Mouse (Mus musculus): ENCODE measurements around the gene Peg3.
"Not testable (repeated sequence)": the region's sequence is repeated elsewhere in the genome, so short reads cannot be mapped to it uniquely, and the experiment has no call there.

The Peg3 gene

DNA sequence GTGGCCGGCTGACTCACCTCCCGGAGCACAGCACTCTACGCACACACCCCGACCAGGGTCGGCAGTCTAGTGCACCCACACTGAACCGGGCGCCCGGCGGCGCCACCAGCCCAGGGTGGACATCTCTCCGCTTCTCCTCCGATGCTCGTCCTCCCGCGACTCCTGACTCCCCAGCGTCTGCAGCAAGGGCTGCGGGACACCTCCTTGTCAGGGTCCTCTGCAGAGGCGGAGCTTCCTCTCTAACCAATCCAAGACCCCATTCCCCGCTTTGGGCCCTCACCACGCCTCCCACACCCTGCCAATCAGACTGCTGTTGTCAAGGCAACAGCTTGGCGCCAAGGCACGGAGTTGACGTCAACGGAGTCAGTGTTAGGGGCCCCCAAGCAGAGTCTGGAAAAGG lies at the start of gene Peg3, which contains the start of gene Usp29:
Gene Peg3 (minus strand): TSS at position 191 of the 400 bp plus-strand sequence.
Gene Usp29 (plus strand): TSS at position 338 of the 400 bp plus-strand sequence.
- DNase-seq (ENCODE audit: low spot score) = peak; percentile 61

- no peak for DNase-seq (ENCODE audit: low spot score)
Observed at GRCm38 (mm10) chr7:6779172-6779571, 48.9 kb upstream of the Peg3 start.

DNA sequence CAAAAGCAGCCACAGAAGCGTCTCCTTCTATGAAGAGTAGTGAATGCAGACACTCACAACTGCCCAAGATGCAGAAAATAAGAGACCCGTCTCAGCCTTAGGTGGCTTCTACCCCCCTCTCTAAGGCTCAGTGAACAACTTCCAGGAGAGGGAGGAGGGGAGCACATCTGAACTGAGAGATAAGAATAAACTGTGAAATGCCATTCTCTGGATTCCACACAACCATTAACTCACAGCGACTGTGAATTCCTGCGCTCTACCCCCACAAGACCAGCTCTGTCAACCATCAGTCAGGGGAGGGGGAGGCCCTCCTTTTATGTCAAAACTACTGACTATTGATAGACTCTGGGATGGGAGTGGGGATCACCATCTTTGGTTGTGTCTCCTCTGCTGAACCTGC lies 47.5 kb upstream of the Peg3 start:
- no peak for DNase-seq (ENCODE audit: low spot score)

DNA sequence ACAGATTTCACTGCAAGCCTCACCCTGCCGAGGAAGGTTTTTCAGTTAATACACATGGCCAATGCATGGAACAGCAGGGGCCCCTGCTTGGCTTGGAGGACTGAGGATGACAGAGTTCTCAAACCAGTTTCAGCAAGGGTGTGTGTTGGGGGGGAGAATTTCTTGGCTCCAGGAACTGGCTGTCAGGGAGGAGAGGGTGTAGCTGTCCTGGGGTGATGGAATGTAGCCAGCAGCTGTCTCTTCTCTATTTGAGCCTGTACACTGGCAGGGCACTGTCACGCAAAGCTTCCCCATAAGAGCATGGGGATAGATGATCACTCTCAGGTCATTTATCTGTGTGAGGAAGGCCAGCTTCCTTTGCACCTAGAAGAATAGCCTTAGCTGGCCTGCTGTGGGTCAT lies 46.9 kb upstream of the Peg3 start:
- no peak for DNase-seq (ENCODE audit: low spot score)

GRCm38 (mm10) chr7:6776314-6777059 lies 46.3 kb upstream of the Peg3 start:
- DNase-seq (ENCODE audit: low spot score) = no peak

DNA sequence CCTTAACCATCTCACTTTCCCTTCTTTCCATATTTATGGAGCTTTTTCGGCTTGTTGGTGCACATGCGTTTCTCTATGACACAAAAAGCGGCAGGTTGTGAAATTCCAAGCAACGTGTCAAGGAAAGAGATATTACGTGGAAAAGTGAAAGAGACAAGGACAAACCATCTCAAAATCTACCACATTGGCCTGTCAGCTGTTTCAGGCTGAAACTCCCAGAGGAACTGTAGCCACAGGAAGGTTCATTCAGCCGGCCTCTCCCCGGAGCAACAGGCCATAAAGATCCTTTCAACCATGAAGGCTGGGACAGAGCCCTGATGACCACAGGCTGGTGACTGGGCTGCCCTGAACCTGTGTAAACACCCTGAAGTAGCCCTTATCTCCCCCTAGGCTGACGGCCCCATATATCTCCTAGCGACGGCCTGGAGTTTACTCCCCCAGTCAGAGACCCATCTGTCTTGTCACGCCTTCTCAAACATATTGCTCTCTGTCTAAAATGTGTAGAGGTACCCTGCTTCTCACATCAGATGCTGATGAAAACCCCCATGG lies 43.7 kb upstream of the Peg3 start:
- DNase-seq (ENCODE audit: low spot score) = not testable (repeated sequence)

DNA sequence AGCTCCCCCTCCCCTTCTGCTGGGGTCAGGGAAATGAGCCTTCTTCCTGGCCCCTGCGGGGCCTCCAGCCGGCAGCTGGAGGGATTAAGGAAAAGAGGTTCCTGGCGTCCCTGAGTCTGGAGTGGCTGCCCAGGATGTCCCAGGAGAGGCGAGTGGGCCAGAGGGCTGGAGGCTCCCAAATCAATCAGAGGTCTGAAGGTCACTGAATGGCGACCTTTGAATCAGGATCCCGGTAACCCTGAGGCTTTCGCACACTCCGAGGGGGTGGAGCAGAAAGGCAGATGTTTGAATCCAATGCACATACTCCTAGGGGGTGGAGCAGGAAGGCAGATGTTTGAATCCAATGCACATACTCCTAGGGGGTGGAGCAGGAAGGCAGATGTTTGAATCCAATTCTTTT lies 40.1 kb upstream of the Peg3 start:
- DNase-seq (ENCODE audit: low spot score) = no peak

GRCm38 (mm10) chr7:6765240-6765639 lies 35.0 kb upstream of the Peg3 start:
- DNase-seq (ENCODE audit: low spot score) = no peak

DNA sequence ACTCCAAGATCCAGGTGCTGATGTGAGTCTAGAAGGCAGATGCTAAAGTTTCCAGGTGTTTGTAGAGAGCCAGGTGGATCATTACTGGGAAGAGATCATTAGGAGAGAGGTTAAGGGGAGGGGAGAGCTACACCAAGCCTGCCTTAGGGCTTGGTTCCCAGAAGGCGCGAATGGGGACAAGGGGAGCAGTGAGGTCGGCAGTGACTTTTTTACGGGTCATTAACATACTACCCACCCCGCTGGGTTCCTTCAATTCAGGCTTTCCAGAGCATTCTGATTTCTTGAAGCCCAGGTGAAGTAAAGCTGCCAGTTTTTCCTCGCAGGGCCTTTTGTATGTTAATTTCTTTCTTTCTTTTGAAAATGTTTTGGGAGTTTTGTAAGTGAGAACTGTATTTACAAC lies 29.9 kb upstream of the Peg3 start:
- DNase-seq (ENCODE audit: low spot score) = no peak

- DNase-seq (ENCODE audit: low spot score) = no peak
Observed at GRCm38 (mm10) chr7:6759698-6760097, 29.5 kb upstream of the Peg3 start.

- no peak for DNase-seq (ENCODE audit: low spot score)
Observed at GRCm38 (mm10) chr7:6756777-6757291, 26.6 kb upstream of the Peg3 start.

- no peak for DNase-seq (ENCODE audit: low spot score)
Observed at GRCm38 (mm10) chr7:6753440-6753839, 23.2 kb upstream of the Peg3 start.

- DNase-seq (ENCODE audit: low spot score) = no peak
Observed at GRCm38 (mm10) chr7:6749196-6749595, 19.0 kb upstream of the Peg3 start.

- DNase-seq (ENCODE audit: low spot score) = no peak
Observed at GRCm38 (mm10) chr7:6744281-6744904, 14.2 kb upstream of the Peg3 start.

DNA sequence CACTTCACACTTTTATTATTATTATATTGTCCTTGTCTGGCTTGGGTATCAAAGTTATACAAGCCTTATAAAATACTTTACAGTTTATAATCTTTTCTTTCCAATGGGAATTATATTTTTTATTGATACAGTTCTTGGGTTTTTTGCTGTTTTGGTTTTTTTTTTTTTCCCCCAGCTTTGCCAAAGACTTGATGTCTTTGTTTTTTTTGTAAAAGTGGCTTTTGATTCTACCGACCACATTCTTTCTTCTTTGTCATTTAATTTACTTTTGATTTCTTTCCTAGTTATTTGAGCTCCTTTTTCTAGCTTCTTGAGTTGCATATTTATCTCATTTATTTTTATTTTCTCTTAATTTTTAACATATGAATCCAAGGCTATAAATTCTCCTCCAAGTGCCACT lies 5.8 kb upstream of the Peg3 start:
- DNase-seq (ENCODE audit: low spot score) = no peak

DNA sequence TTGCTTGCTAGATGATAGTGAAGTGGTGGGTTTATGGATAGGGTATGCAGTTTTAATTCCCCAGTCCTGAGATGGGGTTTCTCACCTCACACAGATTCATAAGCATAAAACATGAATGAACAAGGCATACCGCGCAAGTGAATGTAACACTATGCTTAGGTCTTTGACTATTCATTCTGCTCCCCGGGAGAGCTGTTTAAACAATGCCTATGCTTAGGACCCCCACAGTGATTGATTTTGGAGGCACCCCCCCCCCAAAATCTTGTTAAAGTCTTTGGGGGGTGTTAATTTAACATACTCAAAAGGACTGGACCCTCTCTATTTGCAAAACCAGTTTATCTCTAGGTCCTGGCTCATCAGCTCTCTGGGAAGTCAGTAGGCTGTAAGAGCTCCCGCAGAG lies 1.7 kb upstream of the Peg3 start:
- no peak for DNase-seq (ENCODE audit: low spot score)

DNA sequence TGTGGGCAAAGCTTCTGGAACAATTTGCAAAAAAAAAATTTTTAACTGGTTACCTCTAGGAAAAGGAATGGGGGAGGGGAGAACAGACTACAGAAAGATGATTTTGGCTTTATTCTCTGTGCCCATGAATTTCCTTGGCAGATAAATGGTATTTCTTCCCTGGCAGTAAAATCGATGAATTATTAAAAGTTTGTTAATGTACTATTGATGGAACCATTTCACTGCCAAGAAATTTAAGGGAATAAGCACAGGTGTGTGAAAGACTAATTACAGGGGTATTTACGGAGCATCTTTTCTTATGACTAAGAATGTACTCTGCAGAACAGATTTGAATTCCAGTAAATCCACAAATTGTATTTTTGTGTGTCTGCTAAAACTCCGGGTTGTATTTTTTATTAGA lies 1.1 kb upstream of the Peg3 start:
- no peak for DNase-seq (ENCODE audit: low spot score)

- DNase-seq (ENCODE audit: low spot score) = no peak
Observed at GRCm38 (mm10) chr7:6730801-6731200, 570 bp upstream of the Peg3 start.

- DNase-seq (ENCODE audit: low spot score) = peak; percentile 58
Observed at GRCm38 (mm10) chr7:6729061-6729817, 992 bp downstream of the Peg3 start.

- DNase-seq (ENCODE audit: low spot score) = peak; percentile 45
Observed at GRCm38 (mm10) chr7:6728263-6728931, 1.8 kb downstream of the Peg3 start.

- DNase-seq (ENCODE audit: low spot score) = peak; percentile 44
Observed at GRCm38 (mm10) chr7:6727351-6728121, 2.7 kb downstream of the Peg3 start.

All from ovary, postnatal 10 days (tissue).